Mouse (Mus musculus) adrenal gland, adult 18-20 months (tissue): ENCODE measurements around the gene Prim2. TPM values are rescaled to one million over a fixed set of nuclear protein-coding genes. Genes with fewer than 3 reads are reported as not detected.
"Not testable (repeated sequence)": the region's sequence is repeated elsewhere in the genome, so short reads cannot be mapped to it uniquely, and the experiment has no call there.

Experiments used
- DNase-seq, 2 experiments: peaks; one replicate each; pipeline ENCODE4 v3.0.0; 2021 to 2022; ENCODE audit warnings: low spot score in 2 of 2
- total RNA-seq, 2 experiments: library from RNA; stranded (reverse); gene quantifications; 1 replicate in 1 of 2; 2 replicates in 1 of 2; pipeline ENCODE4 v1.2.3; 2021

The Prim2 gene
- total RNA-seq, 2 experiments from 2014 or later, result 3.7 to 4.9 TPM

- no peak for DNase-seq
Measured at GRCm38 (mm10) chr1:33657574-33658149, 11.9 kb downstream of the Prim2 start.

- no peak for DNase-seq
Measured at GRCm38 (mm10) chr1:33650875-33651274, 18.7 kb downstream of the Prim2 start.

- DNase-seq, result no peak
Measured at GRCm38 (mm10) chr1:33649534-33650108, 20.0 kb downstream of the Prim2 start.

GRCm38 (mm10) chr1:33649021-33649420 lies 20.6 kb downstream of the Prim2 start:
- no peak for DNase-seq

GRCm38 (mm10) chr1:33647661-33648060 lies 21.9 kb downstream of the Prim2 start:
- DNase-seq, result no peak

- no peak for DNase-seq
Measured at GRCm38 (mm10) chr1:33647173-33647572, 22.4 kb downstream of the Prim2 start.

GRCm38 (mm10) chr1:33645689-33646088 lies 23.9 kb downstream of the Prim2 start:
- no peak for DNase-seq

- DNase-seq, result no peak
Measured at GRCm38 (mm10) chr1:33641139-33641538, 28.5 kb downstream of the Prim2 start.

- DNase-seq, result no peak
Measured at GRCm38 (mm10) chr1:33640089-33640488, 29.5 kb downstream of the Prim2 start.

GRCm38 (mm10) chr1:33639234-33639633 lies 30.4 kb downstream of the Prim2 start:
- no peak for DNase-seq

- DNase-seq, result no peak
Measured at GRCm38 (mm10) chr1:33637827-33638226, 31.8 kb downstream of the Prim2 start.

GRCm38 (mm10) chr1:33636421-33637195 lies 33.0 kb downstream of the Prim2 start:
- DNase-seq, result no peak

- DNase-seq, result not testable (repeated sequence)
Measured at GRCm38 (mm10) chr1:33631002-33631618, 38.5 kb downstream of the Prim2 start.

GRCm38 (mm10) chr1:33627803-33628202 lies 41.8 kb downstream of the Prim2 start:
- no peak for DNase-seq

- no peak for DNase-seq
Measured at GRCm38 (mm10) chr1:33627070-33627469, 42.5 kb downstream of the Prim2 start.

- no peak for DNase-seq
Measured at GRCm38 (mm10) chr1:33624900-33625299, 44.7 kb downstream of the Prim2 start.

- no peak for DNase-seq
Measured at GRCm38 (mm10) chr1:33624441-33624840, 45.2 kb downstream of the Prim2 start.

GRCm38 (mm10) chr1:33621791-33622190 lies 47.8 kb downstream of the Prim2 start:
- DNase-seq, result no peak

- no peak for DNase-seq
Measured at GRCm38 (mm10) chr1:33620091-33620788, 49.4 kb downstream of the Prim2 start.

GRCm38 (mm10) chr1:33616642-33617041 lies 53.0 kb downstream of the Prim2 start:
- DNase-seq, result not testable (repeated sequence)

GRCm38 (mm10) chr1:33612100-33612499 lies 57.5 kb downstream of the Prim2 start:
- no peak for DNase-seq
